Mouse (Mus musculus) liver, embryonic 13.5 days (tissue): ENCODE measurements around the gene Il21r. TPM values are rescaled to one million over a fixed set of nuclear protein-coding genes. Genes with fewer than 3 reads are reported as not detected.

Experiments
- ATAC-seq: fragments of 200-750 bp; cut with Nextera tagmentation; 2 replicates; pipeline ENCODE4 v1.8.0; 2017; ENCODE audit warnings: low read depth, mild to moderate bottlenecking, moderate number of reproducible peaks, moderate library complexity
- DNase-seq: peaks from one replicate; pipeline ENCODE4 v3.0.0; 2022
- H3K27ac ChIP-seq: fragments of 300-500 bp; sonication (generic); 2 replicates; pipeline ENCODE4 v1.5.1; 2015; ENCODE audit warnings: moderate library complexity, mild to moderate bottlenecking, inconsistent platforms
- H3K27me3 ChIP-seq: fragments of 300-500 bp; sonication (generic); 2 replicates; pipeline ENCODE4 v1.6.1; 2015; ENCODE audit warnings: mild to moderate bottlenecking, inconsistent platforms
- H3K36me3 ChIP-seq: fragments of 300-500 bp; sonication (generic); 2 replicates; pipeline ENCODE4 v1.6.1; 2015; ENCODE audit warnings: mild to moderate bottlenecking, inconsistent platforms
- H3K4me1 ChIP-seq: fragments of 300-500 bp; sonication (generic); replicated peaks from 2 replicates; pipeline ENCODE4 v1.6.1; 2015; ENCODE audit warnings: inconsistent platforms
- H3K4me2 ChIP-seq: fragments of 300-500 bp; sonication (generic); 2 replicates; pipeline ENCODE4 v1.6.1; 2015; ENCODE audit warnings: inconsistent platforms, mild to moderate bottlenecking, moderate library complexity
- H3K4me3 ChIP-seq: fragments of 300-500 bp; sonication (generic); replicated peaks from 2 replicates; pipeline ENCODE4 v1.5.1; 2015; ENCODE audit warnings: mild to moderate bottlenecking, inconsistent platforms
- H3K9ac ChIP-seq: fragments of 300-500 bp; sonication (generic); 2 replicates; pipeline ENCODE4 v1.6.1; 2015; ENCODE audit warnings: mild to moderate bottlenecking, inconsistent platforms
- H3K9me3 ChIP-seq: fragments of 300-500 bp; sonication (generic); replicated peaks from 2 replicates; pipeline ENCODE4 v1.6.1; 2016; ENCODE audit warnings: inconsistent platforms
- WGBS: fragments of 180-500 bp; shearing (Covaris S2); methylation state at CpG from one replicate; pipeline ENCODE4 v1.1.7; 2015; ENCODE audit not compliant: insufficient replicate concordance; 5-methylcytosine and 5-hydroxymethylcytosine counted together
- polyA plus RNA-seq: library from polyadenylated mRNA; unstranded; fragments of >200 nt; fragmentation: Nextera tagmentation; extraction: Ambion mirVana; gene quantifications from 2 replicates; pipeline ENCODE4 v1.2.1, GENCODE M21; 2015

Il21r gene
- 0.95 and 1.1 TPM in 2 replicates for polyA plus RNA-seq

- WGBS = 19% methylated on average over 11 of the region's 11 CpGs
- ATAC-seq (peak; percentile 39; the same call in 1 of the 2 replicates), DNase-seq (no peak)
- H3K27me3 ChIP-seq = peaks cover 10% of the 10 kb centered on the region; the same call in 1 of the 2 replicates
- H3K36me3 ChIP-seq = no peaks in the 10 kb centered on the region
- H3K27ac ChIP-seq = no peak within 1 kb of the TSS
- H3K4me1 ChIP-seq = peaks cover 22% of the 10 kb centered on the region
- no peak within 1 kb of the TSS for H3K4me3 ChIP-seq
- H3K4me2 ChIP-seq = peak within 1 kb of the TSS; percentile 13; the same call in 1 of the 2 replicates
- no peaks in the 10 kb centered on the region for H3K9me3 ChIP-seq
- no peak within 1 kb of the TSS for H3K9ac ChIP-seq
Measured at GRCm38 (mm10) chr7:125603185-125603631, at the start of gene Il21r. Gene Il21r, plus strand, starts transcription at chr7:125603429.

- no peak overlapping the region; the same call in 1 of the 2 replicates for H3K27ac ChIP-seq
- WGBS = 71% methylated on average over 13 of the region's 13 CpGs
- ATAC-seq = no peak
- no peaks in the 10 kb centered on the region for H3K36me3 ChIP-seq
- H3K4me3 ChIP-seq = peak overlapping the region; percentile 72
- peak overlapping the region; percentile 99 for H3K4me2 ChIP-seq
- DNase-seq = no peak
- H3K27me3 ChIP-seq = peaks cover 25% of the 10 kb centered on the region
- no peaks in the 10 kb centered on the region for H3K9me3 ChIP-seq
- peak overlapping the region; percentile 85; the same call in 1 of the 2 replicates for H3K9ac ChIP-seq
- H3K4me1 ChIP-seq = peaks cover 74% of the 10 kb centered on the region
Measured at GRCm38 (mm10) chr7:125553653-125554428, 49.4 kb upstream of the Il21r start.

- H3K4me3 ChIP-seq = no peak overlapping the region
- H3K9ac ChIP-seq = no peak overlapping the region
- H3K36me3 ChIP-seq = no peaks in the 10 kb centered on the region
- H3K4me1 ChIP-seq = peaks cover 75% of the 10 kb centered on the region
- H3K4me2 ChIP-seq = peak overlapping the region; percentile 99
- H3K9me3 ChIP-seq = no peaks in the 10 kb centered on the region
- 38% methylated on average over 9 of the region's 9 CpGs for WGBS
- peaks cover 25% of the 10 kb centered on the region for H3K27me3 ChIP-seq
- no peak for ATAC-seq
- DNase-seq = no peak
- H3K27ac ChIP-seq = no peak overlapping the region
Measured at GRCm38 (mm10) chr7:125554456-125555114, 48.6 kb upstream of the Il21r start.

- Histone ChIP-seq H3K27ac (no peak overlapping the region; the same call in 1 of the 2 replicates), H3K36me3 (no peaks in the 10 kb centered on the region), H3K4me1 (peaks cover 80% of the 10 kb centered on the region), H3K27me3 (peaks cover 17% of the 10 kb centered on the region), H3K4me2 (peak overlapping the region; percentile 23), H3K9me3 (no peaks in the 10 kb centered on the region), H3K4me3 (no peak overlapping the region), H3K9ac (peak overlapping the region; percentile 31; the same call in 1 of the 2 replicates)
- DNase-seq = no peak
- no peak for ATAC-seq
- WGBS = 21% methylated on average over 7 of the region's 7 CpGs
Measured at GRCm38 (mm10) chr7:125555351-125555872, 47.8 kb upstream of the Il21r start.

- peaks cover 80% of the 10 kb centered on the region for H3K4me1 ChIP-seq
- DNase-seq (no peak), ATAC-seq (no peak)
- WGBS = 13% methylated on average over 4 of the region's 4 CpGs
- peak overlapping the region; percentile 31; the same call in 1 of the 2 replicates for H3K9ac ChIP-seq
- H3K9me3 ChIP-seq = no peaks in the 10 kb centered on the region
- H3K4me2 ChIP-seq = peak overlapping the region; percentile 23
- 0 out of 2 replicates have a peak overlapping the region, but pooled peaks have one; percentile 2 for H3K27ac ChIP-seq
- no peaks in the 10 kb centered on the region for H3K36me3 ChIP-seq
- H3K27me3 ChIP-seq = peaks cover 12% of the 10 kb centered on the region
- H3K4me3 ChIP-seq = no peak overlapping the region
Measured at GRCm38 (mm10) chr7:125556096-125556495, 47.1 kb upstream of the Il21r start.

- Histone ChIP-seq H3K27ac (no peak overlapping the region), H3K4me3 (no peak overlapping the region), H3K27me3 (peaks cover 12% of the 10 kb centered on the region), H3K9me3 (no peaks in the 10 kb centered on the region), H3K4me2 (no peak overlapping the region), H3K4me1 (peaks cover 79% of the 10 kb centered on the region), H3K36me3 (no peaks in the 10 kb centered on the region), H3K9ac (0 out of 2 replicates have a peak overlapping the region, but pooled peaks have one; percentile 3)
- DNase-seq (no peak), ATAC-seq (no peak)
- 40% methylated on average over 8 of the region's 8 CpGs for WGBS
Measured at GRCm38 (mm10) chr7:125556865-125557264, 46.4 kb upstream of the Il21r start.

- Histone ChIP-seq H3K9ac (no peak overlapping the region), H3K27ac (no peak overlapping the region), H3K4me1 (peaks cover 65% of the 10 kb centered on the region), H3K9me3 (no peaks in the 10 kb centered on the region), H3K4me2 (no peak overlapping the region), H3K4me3 (no peak overlapping the region), H3K27me3 (peaks cover 2% of the 10 kb centered on the region; the same call in 1 of the 2 replicates), H3K36me3 (no peaks in the 10 kb centered on the region)
- WGBS = 54% methylated on average over 4 of the region's 4 CpGs
- no peak for DNase-seq
- no peak for ATAC-seq
Measured at GRCm38 (mm10) chr7:125558401-125558945, 44.8 kb upstream of the Il21r start.

GRCm38 (mm10) chr7:125558997-125559396 lies 44.2 kb upstream of the Il21r start:
- Histone ChIP-seq H3K27ac (no peak overlapping the region), H3K4me1 (peaks cover 60% of the 10 kb centered on the region), H3K36me3 (no peaks in the 10 kb centered on the region), H3K4me2 (no peak overlapping the region), H3K9me3 (no peaks in the 10 kb centered on the region), H3K9ac (no peak overlapping the region), H3K27me3 (no peaks in the 10 kb centered on the region), H3K4me3 (no peak overlapping the region)
- ATAC-seq (no peak), DNase-seq (no peak)
- 57% methylated on average over 5 of the region's 5 CpGs for WGBS

GRCm38 (mm10) chr7:125559537-125559936 lies 43.7 kb upstream of the Il21r start:
- H3K27me3 ChIP-seq = no peaks in the 10 kb centered on the region
- H3K27ac ChIP-seq = no peak overlapping the region
- H3K4me2 ChIP-seq = no peak overlapping the region
- H3K9me3 ChIP-seq = no peaks in the 10 kb centered on the region
- ATAC-seq = no peak
- H3K36me3 ChIP-seq = no peaks in the 10 kb centered on the region
- H3K9ac ChIP-seq = no peak overlapping the region
- no peak for DNase-seq
- H3K4me1 ChIP-seq = peaks cover 59% of the 10 kb centered on the region
- WGBS = 78% methylated on average over 10 of the region's 10 CpGs
- no peak overlapping the region for H3K4me3 ChIP-seq

- 75% methylated on average over 7 of the region's 7 CpGs for WGBS
- ATAC-seq = no peak
- H3K4me3 ChIP-seq = no peak overlapping the region
- H3K27ac ChIP-seq = no peak overlapping the region
- no peak overlapping the region for H3K9ac ChIP-seq
- H3K9me3 ChIP-seq = no peaks in the 10 kb centered on the region
- DNase-seq = no peak
- no peaks in the 10 kb centered on the region for H3K27me3 ChIP-seq
- H3K4me2 ChIP-seq = no peak overlapping the region
- H3K4me1 ChIP-seq = peaks cover 53% of the 10 kb centered on the region
- H3K36me3 ChIP-seq = no peaks in the 10 kb centered on the region
Measured at GRCm38 (mm10) chr7:125560146-125560785, 43.0 kb upstream of the Il21r start.
